Mouse (Mus musculus) ES-E14 (cell line): ENCODE results near the gene Defb3.
"Not testable (repeated sequence)": the region's sequence is repeated elsewhere in the genome, so short reads cannot be mapped to it uniquely, and the experiment has no call there.

ENCODE experiments used
- CHD2 ChIP-seq: IDR thresholded peaks from 2 replicates; pipeline ENCODE4 v1.6.1; 2014; ENCODE audit warnings: mild to moderate bottlenecking, low read depth, low read length, inconsistent platforms
- HCFC1 ChIP-seq: IDR thresholded peaks from 2 replicates; pipeline ENCODE4 v1.6.1; 2012; ENCODE audit warnings: low read length, inconsistent platforms, borderline replicate concordance; ENCODE audit not compliant: insufficient read depth
- MAFK ChIP-seq: IDR thresholded peaks from 2 replicates; pipeline ENCODE4 v1.6.1; 2014; ENCODE audit warnings: mild to moderate bottlenecking, low read depth, low read length, inconsistent platforms; ENCODE audit not compliant: insufficient read depth
- ZC3H11A ChIP-seq: IDR thresholded peaks from 2 replicates; pipeline ENCODE4 v1.6.1; 2012; ENCODE audit warnings: low read depth, mild to moderate bottlenecking, inconsistent platforms, low read length, borderline replicate concordance

GRCm38 (mm10) chr8:19298361-19298760 lies 5.2 kb downstream of the Defb3 start:
- not testable (repeated sequence) for TF ChIP-seq ZC3H11A, CHD2, HCFC1, MAFK
